Mouse (Mus musculus) testis, adult 2 months (tissue): Measurements from ENCODE around the gene Gabra5.

Experiments
- CTCF ChIP-seq: fragments of 200-500 bp; IDR thresholded peaks from 2 replicates; pipeline ENCODE4 v1.5.1; 2012; ENCODE audit warnings: low read depth, mild to moderate bottlenecking, inconsistent platforms, low read length, moderate library complexity; ENCODE audit not compliant: control insufficient read depth, insufficient read depth, insufficient replicate concordance
- POLR2A ChIP-seq: fragments of 200-500 bp; IDR thresholded peaks from 2 replicates; pipeline ENCODE4 v1.6.1; 2012; ENCODE audit warnings: low read depth, mild to moderate bottlenecking, inconsistent platforms, low read length, moderate library complexity; ENCODE audit not compliant: control insufficient read depth

- TF ChIP-seq CTCF (no peak), POLR2A (no peak)
These were observed 123.1 kb downstream of the Gabra5 start, which contains the start of gene Gabrg3 for GRCm38 (mm10) chr7:57386517-57387340.
